Mouse (Mus musculus): ENCODE measurements at regions not wholly inside any gene's neighbourhood (a gene's known extent, or its start where the extent isn't known, plus 50 kb on each side); places are given as distances from the start of the nearest gene placed in this dataset.

GRCm38 (mm10) chr14:24769451-24769850 is 282.5 kb downstream of the Rps24 start:
- in situ Hi-C loops (cut with MboI, MseI), result no loop called here

GRCm38 (mm10) chr14:24770015-24770977 is 283.4 kb downstream of the Rps24 start:
- in situ Hi-C loops (cut with MboI, MseI), result no loop called here

GRCm38 (mm10) chr14:24771663-24772062 is 284.7 kb downstream of the Rps24 start:
- in situ Hi-C loops (cut with MboI, MseI), result no loop called here

- in situ Hi-C loops (cut with MboI, MseI), result no loop called here
Observed at GRCm38 (mm10) chr14:24772129-24772528, 285.2 kb downstream of the Rps24 start.

GRCm38 (mm10) chr14:24778748-24779630 is 292.1 kb downstream of the Rps24 start:
- in situ Hi-C loops (cut with MboI, MseI), result no loop called here

GRCm38 (mm10) chr14:24781674-24782073 is 294.7 kb downstream of the Rps24 start:
- in situ Hi-C loops (cut with MboI, MseI), result no loop called here

- in situ Hi-C loops (cut with MboI, MseI), result no loop called here
Observed at GRCm38 (mm10) chr14:24783889-24784288, 297.0 kb downstream of the Rps24 start.

GRCm38 (mm10) chr14:24785452-24785851 is 298.5 kb downstream of the Rps24 start:
- in situ Hi-C loops (cut with MboI, MseI), result no loop called here

- in situ Hi-C loops (cut with MboI, MseI), result no loop called here
Observed at GRCm38 (mm10) chr14:24793375-24794285, 306.7 kb downstream of the Rps24 start.

GRCm38 (mm10) chr14:24794359-24794845 is 307.5 kb downstream of the Rps24 start:
- in situ Hi-C loops (cut with MboI, MseI), result no loop called here

- in situ Hi-C loops (cut with MboI, MseI), result no loop called here
Observed at GRCm38 (mm10) chr14:24797494-24797893, 310.6 kb downstream of the Rps24 start.

GRCm38 (mm10) chr14:24798066-24798465 is 311.1 kb downstream of the Rps24 start:
- in situ Hi-C loops (cut with MboI, MseI), result no loop called here

- in situ Hi-C loops (cut with MboI, MseI), result no loop called here
Observed at GRCm38 (mm10) chr14:24803001-24803655, 316.2 kb downstream of the Rps24 start.

GRCm38 (mm10) chr14:24807061-24807460 is 320.1 kb downstream of the Rps24 start:
- in situ Hi-C loops (cut with MboI, MseI), result no loop called here

- in situ Hi-C loops (cut with MboI, MseI), result no loop called here
Observed at GRCm38 (mm10) chr14:24822876-24823567, 336.1 kb downstream of the Rps24 start.

- in situ Hi-C loops (cut with MboI, MseI), result no loop called here
Observed at GRCm38 (mm10) chr14:24824351-24824750, 337.4 kb downstream of the Rps24 start.

GRCm38 (mm10) chr14:24825722-24826386 is 338.9 kb downstream of the Rps24 start:
- in situ Hi-C loops (cut with MboI, MseI), result no loop called here

GRCm38 (mm10) chr14:24826471-24827337 is 339.8 kb downstream of the Rps24 start:
- in situ Hi-C loops (cut with MboI, MseI), result no loop called here

All from T-helper 1 cell (primary cell).